Mouse (Mus musculus) megakaryocyte-erythroid progenitor cell, adult 5-6 weeks (primary cell): ENCODE data around the gene Smim24. TPM values are rescaled to one million over a fixed set of nuclear protein-coding genes. Genes with fewer than 3 reads are reported as not detected.

Experiments used
- ATAC-seq: replicated peaks from 2 replicates; pipeline ENCODE4 v1.8.0; 2016; ENCODE audit warnings: mild to moderate bottlenecking, inconsistent platforms; ENCODE audit not compliant: severe bottlenecking, poor library complexity, low FRiP score, low TSS enrichment
- total RNA-seq, 2 experiments: library from RNA; stranded (forward) in 1 of 2; stranded (reverse) in 1 of 2; fragments of 200-1000, 215-1000 nt in 1 of 2; fragments of >200 nt in 1 of 2; fragmentation: Nextera tagmentation in 1 of 2; gene quantifications; 2 replicates each; pipeline ENCODE4 v1.2.3; 2014 to 2017

The Smim24 gene
- total RNA-seq, 2 experiments from 2014 or later = 7.4 to 12.8 TPM

GRCm38 (mm10) chr10:81416581-81417226, 23.9 kb downstream of the Smim24 start:
- peak; percentile 57 for ATAC-seq

- no peak for ATAC-seq
Measured at GRCm38 (mm10) chr10:81417227-81418215, 24.7 kb downstream of the Smim24 start.

- no peak for ATAC-seq
Measured at GRCm38 (mm10) chr10:81418216-81419070, 25.6 kb downstream of the Smim24 start.

- no peak for ATAC-seq
Measured at GRCm38 (mm10) chr10:81419111-81419928, 26.5 kb downstream of the Smim24 start.

- ATAC-seq = no peak
Measured at GRCm38 (mm10) chr10:81420191-81420767, 27.4 kb downstream of the Smim24 start.

GRCm38 (mm10) chr10:81421041-81421796, 28.4 kb downstream of the Smim24 start:
- ATAC-seq = no peak

- no peak for ATAC-seq
Measured at GRCm38 (mm10) chr10:81421797-81422100, 28.9 kb downstream of the Smim24 start.

- ATAC-seq = no peak
Measured at GRCm38 (mm10) chr10:81422191-81422590, 29.3 kb downstream of the Smim24 start.

GRCm38 (mm10) chr10:81422661-81423217, 29.9 kb downstream of the Smim24 start:
- ATAC-seq = no peak

GRCm38 (mm10) chr10:81423476-81424245, 30.8 kb downstream of the Smim24 start:
- no peak for ATAC-seq

- no peak for ATAC-seq
Measured at GRCm38 (mm10) chr10:81424246-81425051, 31.6 kb downstream of the Smim24 start.

GRCm38 (mm10) chr10:81425236-81425850, 32.5 kb downstream of the Smim24 start:
- no peak for ATAC-seq

- no peak for ATAC-seq
Measured at GRCm38 (mm10) chr10:81426081-81426671, 33.3 kb downstream of the Smim24 start.

- ATAC-seq = no peak
Measured at GRCm38 (mm10) chr10:81426897-81427296, 34.0 kb downstream of the Smim24 start.

- ATAC-seq = no peak
Measured at GRCm38 (mm10) chr10:81427327-81427726, 34.5 kb downstream of the Smim24 start.
